Mouse (Mus musculus): ENCODE measurements at regions not wholly inside any gene's neighbourhood (a gene's known extent, or its start where the extent isn't known, plus 50 kb on each side); places are given as distances from the start of the nearest gene placed in this dataset.

DNA sequence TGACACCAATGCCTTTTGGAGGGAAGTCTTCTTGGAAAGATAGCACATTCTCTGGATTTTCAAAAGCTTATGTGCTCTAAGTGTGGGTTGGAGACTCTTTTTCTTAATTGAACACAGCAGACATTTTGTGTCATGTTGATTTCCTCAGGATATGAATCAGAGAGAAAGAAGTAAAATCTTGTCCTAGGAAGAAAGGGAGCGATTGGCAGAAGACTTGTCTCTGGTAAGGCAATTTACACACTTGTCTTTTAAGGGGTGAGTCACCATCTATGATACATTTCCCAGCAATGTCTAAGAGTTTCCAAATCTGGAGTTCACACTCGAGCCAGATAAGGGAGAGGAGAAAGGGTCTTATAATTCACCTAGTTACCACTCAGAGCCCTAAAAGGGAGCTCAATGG is 326.5 kb upstream of the Ubash3b start:
- CTCF ChIA-PET = no interaction called here

- CTCF ChIA-PET = no interaction called here
Measured at GRCm38 (mm10) chr9:41483218-41483617, 321.7 kb upstream of the Ubash3b start.

DNA sequence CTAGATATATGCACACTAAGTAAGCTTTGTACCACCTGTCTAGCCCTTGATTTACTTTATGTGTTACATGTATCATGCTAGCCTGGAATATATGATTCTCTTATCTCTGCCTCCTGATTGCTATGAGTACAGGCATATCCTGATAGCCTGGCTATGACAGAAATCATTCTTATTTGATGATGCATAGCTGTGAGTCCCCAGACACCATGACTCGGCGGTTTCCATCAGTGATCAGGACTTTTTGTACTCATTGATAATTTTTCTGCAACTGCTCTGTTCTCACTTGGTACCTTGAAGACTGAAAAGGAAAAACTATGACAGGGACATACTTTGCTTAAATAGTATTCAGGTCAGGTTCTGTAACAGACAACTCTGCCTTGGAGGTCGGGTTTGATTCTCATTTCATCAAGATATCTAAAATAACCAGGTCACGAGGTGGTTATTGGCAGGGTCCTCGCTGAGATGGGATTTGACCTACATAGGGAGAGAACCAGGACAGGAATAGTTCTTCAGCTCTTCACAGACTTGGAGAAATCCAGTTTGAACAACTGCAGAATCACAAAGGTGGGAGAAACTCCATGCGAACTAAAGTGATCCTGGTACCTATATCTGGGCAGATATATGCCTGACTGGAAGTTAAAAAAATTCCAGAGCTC is 320.2 kb upstream of the Ubash3b start:
- CTCF ChIA-PET = no interaction called here

- CTCF ChIA-PET = no interaction called here
Measured at GRCm38 (mm10) chr9:41479854-41480749, 318.6 kb upstream of the Ubash3b start.

- CTCF ChIA-PET = no interaction called here
Measured at GRCm38 (mm10) chr9:41479085-41479484, 317.6 kb upstream of the Ubash3b start.

GRCm38 (mm10) chr9:41478106-41478848 is 316.8 kb upstream of the Ubash3b start:
- CTCF ChIA-PET = no interaction called here

- CTCF ChIA-PET = no interaction called here
Measured at GRCm38 (mm10) chr9:41475326-41475725, 313.8 kb upstream of the Ubash3b start.

DNA sequence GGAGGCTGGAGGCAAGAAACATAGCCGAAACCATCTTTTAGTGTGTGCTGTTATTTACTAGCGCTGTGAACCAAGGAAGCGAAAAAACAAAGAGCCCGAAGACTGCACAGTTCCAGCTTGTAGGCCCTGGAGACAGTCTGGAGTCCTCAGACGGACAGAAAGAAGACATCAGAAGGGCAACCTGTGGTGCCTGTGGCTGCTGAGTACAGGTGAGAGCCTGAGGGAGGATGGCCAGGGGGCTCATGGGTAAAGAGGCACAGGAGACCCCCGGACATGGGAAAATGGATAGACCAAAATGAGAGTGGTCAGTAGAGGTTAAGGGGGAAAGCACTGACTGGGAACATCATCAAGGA is 313.4 kb upstream of the Ubash3b start:
- CTCF ChIA-PET = no interaction called here

DNA sequence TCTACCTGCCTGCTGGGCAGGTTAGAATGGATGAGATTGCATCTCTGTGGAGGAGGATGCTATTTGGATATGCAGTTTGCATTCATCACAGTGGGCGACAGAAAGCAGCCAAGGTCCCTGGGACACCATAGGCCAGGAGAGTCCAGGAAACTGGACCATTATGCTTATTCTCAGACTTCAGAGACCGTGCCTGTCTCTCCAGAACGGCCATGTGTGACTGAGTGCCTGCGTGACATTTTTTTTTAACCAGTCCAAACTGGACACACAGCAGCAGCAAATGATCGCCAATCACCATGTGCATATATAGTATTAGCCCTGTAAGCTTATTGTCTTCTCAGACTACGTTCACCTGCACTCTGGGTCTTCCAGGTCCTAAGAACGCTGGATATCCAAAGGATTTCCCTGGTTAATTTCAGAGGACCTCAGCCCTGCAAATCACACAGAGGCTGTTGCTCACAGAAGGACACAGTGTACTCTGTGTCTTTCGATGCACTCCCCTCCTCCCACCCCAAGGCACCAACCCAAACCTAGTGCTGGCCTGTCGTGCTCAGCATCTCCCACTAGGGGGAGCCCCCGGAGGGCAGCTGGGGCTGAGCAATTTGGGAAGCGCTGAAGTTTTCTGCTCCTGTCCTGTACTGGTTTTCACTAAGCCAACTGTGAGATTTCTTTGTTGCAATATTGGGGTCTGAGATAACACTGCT is 312.9 kb upstream of the Ubash3b start:
- CTCF ChIA-PET = no interaction called here

DNA sequence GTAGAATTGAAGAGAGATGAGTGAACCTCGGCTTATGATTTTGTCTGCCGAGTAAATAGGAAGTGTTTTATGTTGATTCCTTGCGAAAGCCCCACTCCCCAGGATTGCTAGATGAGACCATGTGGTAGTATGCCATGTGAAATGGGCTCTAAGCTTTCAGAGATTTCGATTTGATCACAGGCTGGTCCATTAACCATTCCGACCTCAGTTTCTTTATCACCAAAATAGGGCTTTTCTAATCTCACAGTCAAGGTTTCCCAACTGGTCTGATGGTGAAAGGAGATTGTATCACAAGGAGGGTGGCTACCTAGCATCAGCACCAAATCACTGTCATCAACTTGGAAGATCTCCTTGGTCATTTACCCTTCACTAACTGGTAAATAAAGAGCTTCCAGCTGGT is 312.0 kb upstream of the Ubash3b start:
- CTCF ChIA-PET = no interaction called here

GRCm38 (mm10) chr9:41471345-41471744 is 309.8 kb upstream of the Ubash3b start:
- CTCF ChIA-PET = no interaction called here

- CTCF ChIA-PET = no interaction called here
Measured at GRCm38 (mm10) chr9:41470010-41470409, 308.5 kb upstream of the Ubash3b start.

DNA sequence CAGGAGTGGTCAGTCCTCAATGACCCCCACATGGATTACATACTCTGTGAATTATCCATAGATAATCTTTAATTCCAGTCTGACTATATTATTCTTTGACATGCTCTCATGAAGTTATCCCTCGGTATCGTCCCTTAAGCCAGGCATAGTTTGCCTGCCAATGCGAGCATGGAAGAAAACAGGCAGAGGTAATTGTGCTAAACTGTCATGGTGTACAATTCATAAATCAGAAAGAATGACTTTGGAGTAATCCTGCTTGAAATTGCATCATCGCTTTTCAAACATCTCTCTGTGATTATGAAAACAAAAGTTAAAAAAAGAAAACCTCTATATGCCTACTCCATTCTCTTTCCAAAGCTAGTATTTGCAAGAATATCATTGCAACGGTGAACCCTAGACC is 307.9 kb upstream of the Ubash3b start:
- CTCF ChIA-PET = no interaction called here

- CTCF ChIA-PET = interaction anchor here (1.6 kb wide), 1 partner anchor 236 kb away, joined by 4 read pairs; no protein-coding TSS in a partner anchor
Measured at GRCm38 (mm10) chr9:41464057-41464685, 302.7 kb upstream of the Ubash3b start.

DNA sequence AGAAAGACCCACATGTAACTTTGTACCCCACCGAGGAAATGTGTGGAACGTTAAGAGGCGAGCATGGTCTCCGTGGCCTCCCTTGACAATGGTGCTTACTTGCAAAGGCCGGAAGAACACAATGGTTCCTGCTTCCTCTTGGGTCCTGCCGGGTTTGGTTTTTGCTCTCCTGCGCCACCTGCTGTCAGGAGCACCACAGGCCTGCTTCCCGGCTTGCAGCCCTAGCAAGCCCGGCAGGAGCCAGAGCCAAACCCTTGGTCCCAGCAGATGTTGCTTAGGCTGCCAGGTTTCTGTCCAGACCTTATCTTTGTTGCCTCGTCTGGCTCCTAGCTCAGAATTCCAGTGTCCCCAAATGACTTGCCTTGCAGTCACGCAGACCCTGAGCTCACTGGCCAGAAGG is 300.2 kb upstream of the Ubash3b start:
- CTCF ChIA-PET = no interaction called here

GRCm38 (mm10) chr9:41460709-41461108 is 299.2 kb upstream of the Ubash3b start:
- CTCF ChIA-PET = no interaction called here

- CTCF ChIA-PET = no interaction called here
Measured at GRCm38 (mm10) chr9:41457003-41457402, 295.5 kb upstream of the Ubash3b start.

- CTCF ChIA-PET = interaction anchor here (0.7 kb wide), 1 partner anchor 161 kb away, joined by 3 read pairs; no protein-coding TSS in a partner anchor
Measured at GRCm38 (mm10) chr9:41451738-41452137, 290.2 kb upstream of the Ubash3b start.

GRCm38 (mm10) chr9:41449233-41449632 is 287.7 kb upstream of the Ubash3b start:
- CTCF ChIA-PET = no interaction called here

DNA sequence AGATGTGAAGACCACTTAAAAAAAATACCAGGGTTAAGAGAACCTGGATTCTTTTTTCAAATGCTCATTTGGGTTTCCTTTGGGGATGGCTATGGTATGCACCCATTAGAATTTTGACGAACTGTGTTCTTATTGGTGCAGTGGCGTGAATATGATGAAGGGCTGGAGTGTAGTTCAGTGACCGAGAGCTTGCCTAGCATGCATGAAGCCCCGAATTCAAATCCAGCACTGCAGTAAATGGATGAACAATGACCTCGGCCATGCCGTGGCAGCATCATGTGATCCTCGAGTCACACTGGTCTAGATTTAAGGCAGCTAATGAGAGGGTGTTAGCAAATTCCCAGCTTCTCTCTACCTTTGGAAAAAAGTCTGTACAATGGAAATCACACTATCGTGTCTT is 286.4 kb upstream of the Ubash3b start:
- CTCF ChIA-PET = no interaction called here

DNA sequence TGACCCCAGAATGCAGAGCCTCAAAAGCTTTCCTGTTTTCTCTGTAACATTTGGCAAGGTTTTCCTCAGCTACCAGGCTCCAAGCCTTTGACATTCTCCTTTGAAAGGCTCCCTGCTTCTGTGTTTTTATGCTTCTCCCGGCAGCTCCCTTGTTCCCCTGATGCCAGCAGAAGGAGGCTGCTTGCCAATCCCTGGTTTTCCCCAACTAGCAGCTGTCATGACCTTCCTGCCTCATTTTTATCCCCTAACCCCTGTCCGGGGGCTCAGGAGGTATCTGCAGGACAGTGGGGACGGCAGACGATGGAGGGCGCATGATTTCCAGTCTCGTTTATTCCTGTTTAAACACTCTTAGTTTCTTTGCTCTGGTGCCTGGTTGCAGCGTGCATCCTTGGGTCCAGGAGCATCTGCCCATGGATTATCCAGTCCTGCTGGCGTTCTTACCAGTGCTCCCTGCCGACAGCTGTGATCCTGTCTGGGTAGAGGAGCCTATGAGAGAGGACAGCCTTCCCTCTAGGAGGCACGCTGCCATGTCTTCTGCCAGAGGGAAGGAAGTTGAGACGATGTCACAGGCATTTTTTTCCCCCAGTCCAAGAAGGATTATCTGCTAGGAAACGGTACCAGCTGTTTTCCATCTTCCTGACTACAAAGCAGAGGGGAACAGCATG is 285.8 kb upstream of the Ubash3b start:
- CTCF ChIA-PET = no interaction called here

Measured in spleen, embryonic (tissue).